Mouse (Mus musculus) layer of hippocampus, postnatal 36 days (tissue): ENCODE results near the gene Uvrag. TPM values are rescaled to one million over a fixed set of nuclear protein-coding genes. Genes with fewer than 3 reads are reported as not detected.

Source experiments
- DNase-seq, 2 experiments: peaks; one replicate each; pipeline ENCODE4 v3.0.0; 2022
- total RNA-seq, 2 experiments: library from RNA; stranded (reverse); gene quantifications; 2 replicates each; pipeline ENCODE4 v1.2.3; 2021

Gene Uvrag
- total RNA-seq, 2 experiments from 2014 or later, result 49.0 to 50.7 TPM

DNA sequence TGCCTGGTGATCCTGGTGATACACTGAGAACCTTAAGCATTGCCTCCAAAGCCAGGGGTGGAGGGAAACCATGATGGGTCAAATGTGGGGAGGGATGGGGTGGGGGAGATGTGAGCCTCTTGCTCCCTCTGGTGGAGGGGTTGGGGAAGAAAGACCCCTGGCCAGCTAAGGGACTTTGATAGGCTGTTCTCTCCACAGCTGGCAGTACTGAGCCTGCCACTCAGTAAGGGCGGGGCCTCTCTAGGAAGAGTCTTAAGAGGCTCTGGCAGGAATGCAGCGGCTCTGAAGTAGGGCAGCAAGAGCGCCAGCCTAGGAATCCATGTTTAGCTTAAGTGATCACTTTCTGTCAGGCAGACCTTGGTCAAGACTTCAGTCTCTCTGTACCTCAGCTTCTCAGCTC, 299.1 kb downstream of the Uvrag start:
- DNase-seq, result no peak

DNA sequence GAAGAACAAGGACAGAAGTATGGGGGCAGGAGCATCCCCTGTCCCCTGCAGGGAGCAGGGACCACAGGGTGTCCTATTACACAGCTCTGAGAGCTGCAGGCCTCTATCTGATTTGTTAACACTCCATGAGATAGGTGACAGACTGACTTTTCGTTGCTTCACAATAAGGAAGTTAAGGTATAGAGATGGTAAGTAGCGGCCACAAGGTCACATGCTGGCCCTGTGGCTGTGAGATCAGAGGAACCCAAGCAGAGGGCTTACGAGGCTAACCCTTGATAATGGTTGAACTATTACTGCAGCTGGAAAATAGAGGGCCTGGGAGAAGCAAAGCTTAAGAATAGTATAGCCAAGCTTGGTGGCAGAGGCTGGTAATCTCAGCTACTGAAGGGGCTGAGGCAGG, 300.2 kb downstream of the Uvrag start:
- no peak for DNase-seq

DNA sequence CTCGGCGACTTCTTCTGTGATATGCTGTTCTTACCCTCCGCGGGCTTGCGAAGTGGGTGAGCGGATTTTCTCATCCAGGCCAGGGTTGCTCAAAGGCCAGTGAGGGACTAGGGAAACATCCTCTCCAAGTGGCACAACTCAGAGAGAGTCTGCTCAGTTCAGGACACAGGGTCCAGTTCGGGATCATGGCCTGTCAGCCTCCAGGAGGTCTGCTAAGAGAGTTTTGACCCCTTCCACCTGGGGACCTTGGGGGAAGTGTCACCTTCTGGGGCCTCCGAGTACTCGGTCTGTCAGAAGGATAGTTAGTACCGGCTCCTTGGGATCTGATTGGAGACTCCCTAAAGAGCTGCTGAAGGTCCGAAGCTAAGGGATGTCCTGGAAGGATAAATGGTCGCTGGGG, 301.6 kb downstream of the Uvrag start:
- no peak for DNase-seq

DNA sequence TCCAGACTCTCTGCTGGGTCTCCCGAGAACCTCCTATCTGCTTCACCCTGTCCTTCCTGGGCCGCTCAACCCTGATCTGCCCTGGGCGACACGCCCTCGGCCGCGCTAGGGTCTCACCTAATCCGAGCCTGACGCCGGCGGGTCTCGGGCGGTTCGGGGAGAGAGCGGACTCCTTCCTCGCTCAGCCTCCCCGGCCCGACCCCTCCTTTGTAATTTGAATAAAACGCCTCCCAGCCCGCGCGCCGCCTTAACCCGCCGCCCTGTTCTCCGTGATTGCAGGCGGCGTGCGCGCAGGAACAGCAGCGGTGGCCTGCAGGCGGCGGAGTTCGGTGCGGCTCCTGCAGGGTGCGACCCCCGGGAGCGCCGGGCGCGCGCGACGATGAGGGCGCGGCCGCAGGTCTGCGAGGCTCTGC, 302.2 kb downstream of the Uvrag start:
- DNase-seq, result no peak

DNA sequence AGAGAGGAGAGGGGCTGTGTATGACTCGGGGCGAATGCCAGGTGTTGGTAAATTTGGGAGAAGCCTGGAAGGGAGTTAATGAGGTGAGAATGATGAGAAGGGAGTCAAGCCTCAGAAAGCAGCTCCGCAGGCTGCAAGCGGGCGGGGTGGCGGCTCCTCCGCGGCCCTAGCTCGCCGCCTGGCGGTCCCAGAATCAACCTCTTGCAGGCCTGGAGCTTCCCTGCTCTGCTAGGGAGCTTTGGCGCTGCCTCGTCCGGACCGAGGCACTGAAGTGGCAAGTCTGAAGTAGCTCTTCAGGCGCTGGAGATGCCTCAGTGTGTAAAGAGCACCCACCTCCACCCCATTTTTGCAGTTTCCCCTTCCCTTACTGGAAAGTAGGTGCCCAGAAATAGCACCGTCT, 303.0 kb downstream of the Uvrag start:
- DNase-seq, result peak; percentile 74 to 78

DNA sequence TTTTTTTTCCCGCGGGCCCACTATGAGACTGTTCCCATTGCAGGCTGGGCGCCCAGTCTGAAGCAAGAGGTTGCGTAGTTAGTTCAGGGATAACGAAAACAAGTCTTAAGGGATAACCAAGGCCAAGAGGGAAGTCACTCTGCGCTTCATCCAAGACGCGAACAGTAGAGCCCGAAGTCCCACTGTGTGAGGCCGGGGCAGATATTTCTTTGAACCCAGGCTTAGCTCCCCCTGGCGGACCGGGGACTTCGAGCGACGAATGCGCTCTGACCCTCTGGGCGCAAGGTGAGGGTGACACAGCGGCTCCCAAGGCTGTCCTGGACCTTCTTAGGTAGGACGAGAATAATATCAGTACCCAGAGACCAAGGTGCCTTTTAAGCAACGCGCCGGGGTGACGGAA, 304.3 kb downstream of the Uvrag start:
- DNase-seq, result peak in 1 of 2 experiments; percentile 44

DNA sequence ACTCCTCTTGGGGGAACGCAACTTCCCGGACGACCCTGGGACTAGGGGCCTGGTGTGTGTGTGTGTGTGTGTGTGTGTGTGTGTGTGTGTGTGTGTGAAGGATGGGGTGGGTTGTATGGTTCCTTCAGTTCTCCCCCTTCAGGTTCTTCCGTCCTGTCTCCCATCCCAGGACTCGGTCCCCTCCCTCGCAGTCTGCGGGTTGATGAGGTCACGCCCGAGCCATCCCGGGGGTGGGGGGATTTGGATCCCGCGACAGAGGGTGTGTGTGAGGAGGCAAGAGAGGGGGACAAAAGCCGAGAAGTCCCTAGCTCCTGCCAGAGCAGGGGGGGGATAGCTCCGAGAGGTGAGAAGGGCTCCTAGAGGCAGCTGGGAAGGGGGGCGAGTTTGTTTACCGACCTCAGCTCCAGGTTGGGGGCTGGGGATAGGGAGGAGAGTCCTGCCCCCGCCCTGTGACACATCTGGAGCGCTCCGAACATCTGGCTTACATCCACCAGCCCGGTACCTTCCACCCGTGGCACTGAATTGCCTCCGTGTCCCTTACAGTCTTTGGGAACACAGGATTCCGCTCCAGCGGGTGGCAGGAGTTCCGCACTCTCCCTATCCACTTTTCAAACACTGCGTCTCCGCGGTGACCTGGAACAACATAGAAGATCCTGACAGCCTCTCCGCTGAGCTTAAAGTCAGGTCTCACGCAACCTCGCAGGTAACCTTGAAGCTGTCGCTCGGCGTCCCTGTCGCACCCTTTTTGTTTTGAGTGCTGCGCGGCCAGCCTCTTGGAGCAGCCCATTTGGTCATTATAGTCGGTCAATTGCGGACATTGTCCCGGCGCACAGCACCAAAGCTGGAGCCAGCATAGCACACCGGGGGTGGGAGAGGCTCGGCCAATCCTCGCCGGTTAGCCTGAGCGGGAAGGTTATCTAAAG, 305.2 kb downstream of the Uvrag start:
- no peak for DNase-seq

Other genes with a start within 250 kb of the Uvrag start
- 100 to 1,000 TPM in 1 of 2 experiments, 10 to 100 TPM in 1; 94.3 to 106 TPM for gene Dgat2, start 41.6 kb upstream of the Uvrag start, total RNA-seq
- not detected for gene Mogat2, start 97.5 kb upstream of the Uvrag start, total RNA-seq
- gene Map6, start 126.3 kb upstream of the Uvrag start, total RNA-seq, result 100 to 1,000 TPM; 102 to 105 TPM
- gene Serpinh1, start 212.1 kb upstream of the Uvrag start, total RNA-seq, result 10 to 100 TPM; 25.7 to 34.6 TPM
- 10 to 100 TPM; 19.1 to 19.9 TPM for gene Gdpd5, start 240.3 kb upstream of the Uvrag start, total RNA-seq